ENCODE assay signal across 8 mouse cellular contexts in genomic region chrX:17319126-17319583, GRCm38 (mm10). TPM values are rescaled to one million over a fixed set of nuclear protein-coding genes. Genes with fewer than 3 reads are reported as not detected.
DNase-seq lines count a peak whose midpoint lies in the region; ATAC-seq lines count a peak whose summit lies in the region.

Gene Efhc2 (minus strand): TSS chrX:17319368.

- WGBS in heart, embryonic 10.5 days = 14% methylated on average over 15 of the region's 19 CpGs
- WGBS in hindbrain, embryonic 12.5 days = 23% methylated on average over 10 of the region's 19 CpGs
- 18% methylated on average over 12 of the region's 19 CpGs for WGBS in limb, embryonic 15.5 days
- WGBS in neural tube, embryonic 11.5 days = 15% methylated on average over 11 of the region's 19 CpGs

- no peaks in the 10 kb centered on the region for H3K27me3 ChIP-seq in heart, embryonic 10.5 days (ENCODE audit: insufficient read depth, poor library complexity, severe bottlenecking)
- no peaks in the 10 kb centered on the region for H3K27me3 ChIP-seq in hindbrain, embryonic 12.5 days
- no peaks in the 10 kb centered on the region for H3K27me3 ChIP-seq in limb, embryonic 15.5 days
- no peaks in the 10 kb centered on the region for H3K27me3 ChIP-seq in neural tube, embryonic 11.5 days (ENCODE audit: control insufficient read depth, insufficient read depth, low read length)

- DNase-seq in heart, embryonic 10.5 days (ENCODE audit: low spot score) = peak; percentile 72
- DNase-seq in heart, adult 8-10 months (ENCODE audit: low spot score) = no peak
- DNase-seq in Muller cell, postnatal 12 days (ENCODE audit: inconsistent ontology term) = peak; percentile 14
- peak; percentile 45 for DNase-seq in embryo, embryonic 10 days (ENCODE audit: low spot score)
- peak; percentile 21 for DNase-seq in neural tube, embryonic 11.5 days (ENCODE audit: low spot score)
- DNase-seq in urinary bladder, postnatal 25 days (ENCODE audit: low spot score) = no peak

- H3K4me3 ChIP-seq in heart, embryonic 10.5 days = peak within 1 kb of the TSS; percentile 54
- peak within 1 kb of the TSS; percentile 36 for H3K4me3 ChIP-seq in hindbrain, embryonic 12.5 days
- peak within 1 kb of the TSS; percentile 36 for H3K4me3 ChIP-seq in limb, embryonic 15.5 days
- H3K4me3 ChIP-seq in neural tube, embryonic 11.5 days (ENCODE audit: low read depth, low read length) = peak within 1 kb of the TSS; percentile 31

- H3K9me3 ChIP-seq in heart, embryonic 10.5 days = no peaks in the 10 kb centered on the region
- H3K9me3 ChIP-seq in hindbrain, embryonic 12.5 days (replicated peaks) = no peaks in the 10 kb centered on the region
- H3K9me3 ChIP-seq in limb, embryonic 15.5 days = no peaks in the 10 kb centered on the region
- no peaks in the 10 kb centered on the region for H3K9me3 ChIP-seq in neural tube, embryonic 11.5 days (ENCODE audit: control insufficient read depth, low read length)

- H3K9ac ChIP-seq in hindbrain, embryonic 12.5 days = no peak within 1 kb of the TSS
- no peak within 1 kb of the TSS for H3K9ac ChIP-seq in limb, embryonic 15.5 days
- no peak within 1 kb of the TSS for H3K9ac ChIP-seq in neural tube, embryonic 11.5 days (ENCODE audit: low read length)

- H3K4me1 ChIP-seq in heart, embryonic 10.5 days = no peaks in the 10 kb centered on the region
- no peaks in the 10 kb centered on the region for H3K4me1 ChIP-seq in hindbrain, embryonic 12.5 days
- H3K4me1 ChIP-seq in limb, embryonic 15.5 days = 0 out of 2 replicates have a peak, but pooled peaks cover 2% of the 10 kb centered on the region
- H3K4me1 ChIP-seq in neural tube, embryonic 11.5 days (ENCODE audit: control insufficient read depth, insufficient read depth, low read length) = no peaks in the 10 kb centered on the region

- no peaks in the 10 kb centered on the region for H3K36me3 ChIP-seq in heart, embryonic 10.5 days
- H3K36me3 ChIP-seq in hindbrain, embryonic 12.5 days = no peaks in the 10 kb centered on the region
- H3K36me3 ChIP-seq in limb, embryonic 15.5 days = no peaks in the 10 kb centered on the region
- H3K36me3 ChIP-seq in neural tube, embryonic 11.5 days (ENCODE audit: control insufficient read depth, insufficient read depth, low read length) = no peaks in the 10 kb centered on the region

- H3K4me2 ChIP-seq in hindbrain, embryonic 12.5 days (replicated peaks) = peak within 1 kb of the TSS; percentile 54
- peak within 1 kb of the TSS; percentile 54 for H3K4me2 ChIP-seq in limb, embryonic 15.5 days
- H3K4me2 ChIP-seq in neural tube, embryonic 11.5 days (ENCODE audit: low read depth) = peak within 1 kb of the TSS; percentile 45

- no peak within 1 kb of the TSS for H3K27ac ChIP-seq in heart, embryonic 10.5 days
- no peak within 1 kb of the TSS for H3K27ac ChIP-seq in hindbrain, embryonic 12.5 days
- H3K27ac ChIP-seq in limb, embryonic 15.5 days = no peak within 1 kb of the TSS
- H3K27ac ChIP-seq in neural tube, embryonic 11.5 days (ENCODE audit: low read depth, low read length) = no peak within 1 kb of the TSS

- ATAC-seq in hindbrain, embryonic 12.5 days (ENCODE audit: low FRiP score) = peak; percentile 50; the same call in 1 of the 2 replicates
- ATAC-seq in limb, embryonic 15.5 days (ENCODE audit: insufficient number of reproducible peaks, low FRiP score, low TSS enrichment, low read depth) = no peak
- ATAC-seq in neural tube, embryonic 11.5 days (ENCODE audit: insufficient read depth, low FRiP score, low TSS enrichment) = peak; percentile 48; the same call in 1 of the 2 replicates

RNA-seq across cellular contexts. Expression of gene Efhc2, which starts in this region (rescaled TPM):
- polyA plus RNA-seq in heart, embryonic 10.5 days (2016; fragmentation: Nextera tagmentation; extraction: Ambion mirVana) = 0.26 and 0.37 TPM in 2 replicates
- under 1 TPM; 0.11 to 0.27 (median 0.17) TPM for total RNA-seq in heart, adult 8-10 months (2022)
- 0.81 and 1.1 TPM in 2 replicates for polyA plus RNA-seq in hindbrain, embryonic 12.5 days (2016; fragmentation: Nextera tagmentation; extraction: Ambion mirVana)
- polyA plus RNA-seq in limb, embryonic 15.5 days (2015; fragmentation: Nextera tagmentation; extraction: Ambion mirVana) = 0.50 and 0.77 TPM in 2 replicates
- 0.46 and 0.72 TPM in 2 replicates for polyA plus RNA-seq in neural tube, embryonic 11.5 days (2014; fragmentation: Nextera tagmentation; extraction: Ambion mirVana)

Comparison
In these comparisons a context has a peak if more than half of its experiments do, and no peak if none do; other contexts are left out.
1. Peak in DNase-seq and H3K4me3 ChIP-seq in heart, embryonic 10.5 days; RNA of the gene not detected or under 1 TPM.
2. Peak in DNase-seq, ATAC-seq, H3K4me3 ChIP-seq and H3K4me2 ChIP-seq in neural tube, embryonic 11.5 days; RNA of the gene not detected or under 1 TPM.
3. DNase-seq: peak in Muller cell, postnatal 12 days (single experiment) and embryo, embryonic 10 days (single experiment); none in heart, adult 8-10 months (single experiment) and urinary bladder, postnatal 25 days (single experiment).
4. Peak in every context shown above with its lines, with median percentiles within 50 percentile points of each other: H3K4me3 ChIP-seq and H3K4me2 ChIP-seq.